Mouse (Mus musculus) fibroblast of lung, adult 2 months (primary cell): ENCODE measurements around the gene Tmem167.

Experiments used
- DNase-seq: peaks from one replicate; pipeline ENCODE4 v3.0.0-alpha.2; 2011; ENCODE audit warnings: low read depth

Gene Tmem167

DNA sequence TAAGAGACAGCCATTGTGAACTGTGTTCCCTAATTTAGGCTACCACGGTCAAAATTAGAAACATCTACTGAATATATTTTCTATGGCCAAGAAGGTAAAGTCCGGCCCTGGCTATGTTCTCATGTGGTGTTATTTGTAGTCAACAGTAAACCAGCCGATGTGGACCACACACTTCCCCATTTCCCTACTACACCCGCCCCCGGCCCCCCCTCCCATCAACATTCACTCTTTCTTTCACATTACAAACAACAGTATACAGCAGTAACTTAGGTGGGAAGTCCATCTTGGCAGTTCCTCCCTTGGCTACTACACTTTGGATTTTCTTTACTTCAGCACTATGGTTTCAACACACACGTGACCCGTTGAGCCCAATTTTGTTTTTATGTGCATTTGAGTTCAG is 94.6 kb downstream of the Tmem167 start:
- DNase-seq, result no peak

DNA sequence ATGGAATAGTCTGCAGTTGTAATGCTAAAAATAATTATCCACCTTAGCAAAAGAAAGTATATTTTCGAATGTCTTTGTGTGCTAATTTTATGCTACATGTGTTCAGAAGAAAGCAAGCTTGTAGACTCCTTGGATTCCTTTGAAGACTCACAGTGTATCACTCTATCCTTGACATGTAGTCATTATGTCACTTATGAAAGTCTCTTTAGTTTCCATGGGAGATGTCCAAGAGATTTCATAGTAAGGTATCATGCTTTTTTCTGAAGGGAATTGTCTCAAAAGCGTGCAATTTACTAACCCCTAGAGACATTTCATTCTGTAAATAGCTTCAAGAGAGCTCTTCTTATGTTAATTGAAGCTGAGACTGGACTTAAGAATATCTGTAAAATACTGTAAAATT is 97.8 kb downstream of the Tmem167 start:
- no peak for DNase-seq

DNA sequence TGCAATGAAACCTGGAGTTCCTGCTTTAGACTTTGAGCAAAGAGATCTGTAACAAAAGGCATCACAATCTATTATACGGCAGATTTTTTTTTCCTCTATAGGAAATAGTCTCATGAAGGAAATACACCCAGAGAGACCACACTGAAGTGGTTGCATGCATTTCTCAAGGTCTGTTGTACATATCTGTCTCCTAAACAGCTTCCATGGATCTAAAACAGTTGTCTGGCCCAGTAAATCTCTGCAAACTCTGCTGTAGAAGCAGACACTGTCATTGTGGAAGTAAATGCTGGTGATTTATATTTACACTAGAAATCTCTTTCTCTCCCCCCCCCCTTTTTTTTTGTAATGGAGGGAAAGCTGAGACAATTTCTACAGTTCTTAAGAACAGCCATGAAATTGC is 99.1 kb downstream of the Tmem167 start:
- DNase-seq, result no peak

DNA sequence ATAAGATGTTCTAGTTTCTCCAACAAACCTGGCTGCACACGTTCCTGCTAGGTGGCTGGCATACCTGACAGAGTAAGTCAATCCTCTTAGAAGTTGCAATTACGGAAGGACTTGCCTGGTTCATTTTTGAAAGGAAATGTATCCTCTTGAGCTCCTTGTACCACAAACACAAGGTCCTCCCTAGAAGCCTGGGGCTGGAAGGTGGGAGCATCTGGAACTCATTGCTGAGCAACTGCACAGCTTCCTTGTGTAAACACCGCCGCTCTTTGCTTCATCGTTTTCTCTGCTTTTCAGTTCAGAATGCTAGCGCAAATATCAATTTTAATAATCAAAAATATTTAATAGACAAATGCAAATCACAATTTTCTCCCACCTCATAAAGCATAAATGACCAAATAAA is 102.9 kb downstream of the Tmem167 start:
- DNase-seq, result no peak
